Mouse (Mus musculus): ENCODE measurements around the gene Stx19. TPM values are rescaled to one million over a fixed set of nuclear protein-coding genes. Genes with fewer than 3 reads are reported as not detected.

Gene Stx19
- polyA plus RNA-seq, 1 experiment, result not detected

DNA sequence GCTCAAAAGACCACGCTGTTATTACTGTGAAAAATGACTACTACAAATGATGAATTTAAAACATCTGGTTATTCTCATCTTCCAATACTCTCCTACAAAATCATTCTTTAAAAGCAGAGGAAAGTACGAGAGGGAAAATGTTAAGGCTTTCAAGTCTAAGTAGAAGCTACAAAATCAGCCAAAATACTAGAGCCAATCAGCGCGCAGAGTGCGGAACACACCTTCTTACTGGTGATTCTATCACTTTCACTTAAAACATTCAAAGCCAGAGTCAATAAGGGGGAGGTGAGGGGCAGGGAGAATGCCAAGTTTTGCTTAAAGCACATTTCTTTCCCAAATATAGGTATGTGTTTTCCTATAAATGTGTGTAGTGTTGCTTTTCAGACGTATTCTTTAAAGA, 30.9 kb downstream of the Stx19 start:
- Histone ChIP-seq H3K4me3 (ENCODE audit: insufficient read depth, low read length) (peak overlapping the region; percentile 96; the same call in 1 of the 2 replicates), H3K27ac (ENCODE audit: insufficient read depth, low read length) (no peak overlapping the region), H3K4me1 (ENCODE audit: control insufficient read depth, insufficient read depth, low read length) (no peaks in the 10 kb centered on the region)
- TF ChIP-seq CTCF (IDR thresholded peaks at IDR 0.05; ENCODE audit: extremely low read depth, insufficient read depth, low read length) (no peak), POLR2A (IDR thresholded peaks at IDR 0.05; ENCODE audit: extremely low read depth, insufficient read depth, low read length) (no peak)

DNA sequence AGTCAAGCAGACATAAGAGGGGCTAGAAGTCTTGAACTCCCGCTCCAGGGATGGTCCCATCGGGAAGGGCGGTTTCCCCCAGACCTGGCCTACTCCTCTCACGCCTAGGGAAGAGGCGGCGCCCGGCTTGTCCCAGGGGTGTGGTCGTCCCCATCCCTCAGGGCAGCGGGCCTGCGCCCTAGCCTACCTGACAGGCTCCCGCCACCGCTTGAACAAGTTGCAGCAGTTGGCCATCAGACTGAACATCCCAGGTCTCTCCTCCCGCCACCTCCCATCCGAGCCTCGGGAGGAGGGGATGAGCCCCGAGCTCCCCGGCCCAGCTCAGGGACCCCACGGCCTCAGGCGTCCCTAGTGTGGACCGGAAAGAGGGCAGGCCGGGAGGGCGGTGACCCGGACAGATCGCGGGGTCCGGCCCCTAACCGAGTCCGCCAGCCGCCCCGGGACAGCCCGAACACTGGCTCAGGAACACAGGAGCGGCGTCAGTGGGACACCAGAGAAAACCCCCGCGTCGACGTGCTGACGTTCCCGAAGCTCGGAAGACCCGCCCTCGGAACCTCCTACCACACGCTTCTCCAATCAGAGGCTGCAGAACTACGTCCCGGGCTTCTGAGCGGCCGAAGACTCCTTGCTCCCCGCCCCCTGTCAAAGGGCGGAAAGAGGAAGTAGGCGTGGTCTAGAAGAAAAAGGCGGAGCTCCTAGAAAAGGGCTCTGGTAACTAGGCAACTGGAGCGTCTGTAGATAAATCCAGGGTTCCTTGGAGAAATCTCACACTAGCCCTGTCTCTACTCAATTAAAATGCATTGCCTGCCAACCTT, 32.2 kb downstream of the Stx19 start, which contains the start of gene Arl13b:
Gene Arl13b (minus strand): TSS at position 543 of the 815 bp plus-strand sequence.
- TF ChIP-seq POLR2A (IDR thresholded peaks at IDR 0.05; ENCODE audit: extremely low read depth, insufficient read depth, low read length), result peak; percentile 76; the same call in 1 of the 2 replicates
- no peak for TF ChIP-seq CTCF (IDR thresholded peaks at IDR 0.05; ENCODE audit: extremely low read depth, insufficient read depth, low read length)
- no peaks in the 10 kb centered on the region for H3K4me1 ChIP-seq (ENCODE audit: control insufficient read depth, insufficient read depth, low read length)
- no peak within 1 kb of the TSS; the same call in 1 of the 2 replicates for H3K27ac ChIP-seq (ENCODE audit: insufficient read depth, low read length)
- peak within 1 kb of the TSS; percentile 96 for H3K4me3 ChIP-seq (ENCODE audit: insufficient read depth, low read length)

DNA sequence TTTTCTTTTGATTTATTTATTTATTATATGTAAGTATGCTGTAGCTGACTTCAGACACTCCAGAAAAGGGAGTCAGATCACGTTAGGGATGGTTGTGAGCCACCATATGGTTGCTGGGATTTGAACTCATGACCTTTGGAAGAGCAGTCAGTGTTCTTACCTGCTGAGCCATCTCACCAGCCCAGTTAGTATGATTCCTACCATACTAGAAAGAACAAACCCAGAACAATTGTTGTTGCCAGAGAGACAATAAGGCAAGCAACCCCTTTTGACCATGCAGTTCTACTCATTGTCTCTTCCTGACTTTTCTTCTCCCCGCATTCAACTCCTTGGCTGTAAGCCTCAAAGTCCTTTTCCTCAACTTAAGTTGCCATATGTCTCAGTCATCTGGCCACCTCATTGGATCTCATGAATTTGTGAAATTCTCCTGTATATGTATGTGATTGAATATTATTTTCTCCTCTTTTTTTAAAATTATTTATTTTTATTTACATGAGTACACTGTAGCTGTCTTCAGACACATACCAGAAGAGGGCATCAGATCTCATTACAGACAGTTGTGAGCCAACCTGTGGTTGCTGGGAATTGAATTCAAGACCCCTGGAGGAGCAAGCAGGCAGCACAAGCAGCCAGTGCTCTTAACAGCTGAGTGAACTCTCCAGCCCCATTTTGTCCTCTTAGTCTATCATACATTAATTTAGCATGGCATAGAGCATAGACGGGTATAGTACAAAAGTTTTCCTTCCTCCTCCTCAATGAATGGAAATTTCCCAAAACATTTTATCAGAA, 38.2 kb downstream of the Stx19 start:
- H3K4me1 ChIP-seq (ENCODE audit: control insufficient read depth, insufficient read depth, low read length), result peaks cover 1% of the 10 kb centered on the region; the same call in 1 of the 2 replicates
- H3K27ac ChIP-seq (ENCODE audit: insufficient read depth, low read length), result no peak overlapping the region
- no peak overlapping the region; the same call in 1 of the 2 replicates for H3K4me3 ChIP-seq (ENCODE audit: insufficient read depth, low read length)
- no peak for TF ChIP-seq CTCF (IDR thresholded peaks at IDR 0.05; ENCODE audit: extremely low read depth, insufficient read depth, low read length)
- TF ChIP-seq POLR2A (IDR thresholded peaks at IDR 0.05; ENCODE audit: extremely low read depth, insufficient read depth, low read length), result no peak

DNA sequence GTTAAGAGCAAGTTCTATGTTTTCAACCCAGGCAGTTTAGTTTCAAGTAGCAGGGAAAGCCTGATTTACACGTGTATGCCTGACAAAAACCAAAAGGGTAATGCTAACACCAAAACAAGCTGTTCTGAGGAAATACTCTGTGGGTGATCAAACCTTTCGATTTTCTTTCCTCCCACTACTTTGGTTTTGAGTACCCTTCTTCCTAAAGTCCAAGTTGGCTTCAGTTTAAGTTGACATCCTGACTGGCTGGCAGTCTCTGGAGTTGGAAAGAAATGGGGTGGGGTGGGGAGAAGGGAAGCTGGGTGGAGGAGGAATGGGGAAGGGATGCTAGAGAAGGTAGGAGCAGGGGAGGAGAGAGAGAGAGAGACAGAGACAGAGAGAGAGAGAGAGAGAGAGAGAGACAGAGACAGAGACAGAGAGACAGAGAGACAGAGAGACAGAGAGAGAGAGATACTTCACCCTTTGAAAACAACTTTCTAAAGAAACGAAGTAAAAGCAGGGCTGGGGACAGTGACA, 39.2 kb downstream of the Stx19 start:
- TF ChIP-seq CTCF (IDR thresholded peaks at IDR 0.05; ENCODE audit: extremely low read depth, insufficient read depth, low read length), result no peak
- no peak for TF ChIP-seq POLR2A (IDR thresholded peaks at IDR 0.05; ENCODE audit: extremely low read depth, insufficient read depth, low read length)
- no peak overlapping the region for H3K27ac ChIP-seq (ENCODE audit: insufficient read depth, low read length)
- H3K4me3 ChIP-seq (ENCODE audit: insufficient read depth, low read length), result peak overlapping the region; percentile 51; the same call in 1 of the 2 replicates
- peaks cover 1% of the 10 kb centered on the region; the same call in 1 of the 2 replicates for H3K4me1 ChIP-seq (ENCODE audit: control insufficient read depth, insufficient read depth, low read length)

DNA sequence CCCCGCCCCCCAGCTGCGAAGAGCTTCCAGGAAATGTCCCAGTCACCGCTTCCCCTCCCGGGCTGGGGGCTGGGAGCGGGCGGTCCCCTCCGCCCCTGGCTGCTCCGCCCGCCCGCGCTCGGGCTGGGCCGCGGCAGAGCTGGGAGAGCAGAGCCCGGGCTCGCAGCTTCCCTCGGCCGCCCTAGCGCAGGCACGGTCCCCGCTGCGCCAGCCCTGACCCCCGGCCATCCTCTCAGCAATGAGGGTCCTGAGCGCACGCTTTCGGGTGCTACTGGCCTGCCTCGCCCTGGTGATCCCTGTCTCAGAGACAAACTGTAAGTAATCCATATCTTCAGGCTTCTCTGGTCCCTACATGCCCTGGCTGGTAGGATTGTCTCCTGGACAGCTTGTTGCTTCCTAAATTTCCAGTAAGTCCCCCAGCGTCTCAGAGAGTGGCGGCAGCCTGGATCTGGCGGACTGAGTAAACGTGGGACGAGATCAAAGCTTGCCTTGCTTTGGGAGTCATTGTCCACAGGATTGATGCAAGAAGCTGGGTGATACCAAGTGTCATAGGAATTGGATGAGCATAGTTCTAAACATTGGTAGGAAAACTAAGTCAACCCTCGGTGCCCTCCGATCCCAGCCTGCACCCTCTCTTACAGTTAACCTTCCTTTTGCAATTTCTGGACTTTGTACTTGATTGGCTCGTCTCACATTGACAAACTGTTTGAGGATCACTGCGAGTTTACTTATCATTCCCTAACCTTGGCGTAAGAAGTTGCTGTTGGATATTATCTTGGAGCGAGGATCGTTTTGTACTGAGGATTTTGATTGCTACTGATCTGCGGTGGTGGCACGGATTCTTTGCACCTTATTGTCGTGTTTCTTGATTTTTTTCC, 40.0 kb downstream of the Stx19 start, which contains the start of gene Pros1:
Gene Pros1 (plus strand): TSS at position 117 of the 878 bp plus-strand sequence.
- H3K27ac ChIP-seq (ENCODE audit: insufficient read depth, low read length), result peak within 1 kb of the TSS; percentile 2; the same call in 1 of the 2 replicates
- no peak for TF ChIP-seq CTCF (IDR thresholded peaks at IDR 0.05; ENCODE audit: extremely low read depth, insufficient read depth, low read length)
- TF ChIP-seq POLR2A (IDR thresholded peaks at IDR 0.05; ENCODE audit: extremely low read depth, insufficient read depth, low read length), result no peak

DNA sequence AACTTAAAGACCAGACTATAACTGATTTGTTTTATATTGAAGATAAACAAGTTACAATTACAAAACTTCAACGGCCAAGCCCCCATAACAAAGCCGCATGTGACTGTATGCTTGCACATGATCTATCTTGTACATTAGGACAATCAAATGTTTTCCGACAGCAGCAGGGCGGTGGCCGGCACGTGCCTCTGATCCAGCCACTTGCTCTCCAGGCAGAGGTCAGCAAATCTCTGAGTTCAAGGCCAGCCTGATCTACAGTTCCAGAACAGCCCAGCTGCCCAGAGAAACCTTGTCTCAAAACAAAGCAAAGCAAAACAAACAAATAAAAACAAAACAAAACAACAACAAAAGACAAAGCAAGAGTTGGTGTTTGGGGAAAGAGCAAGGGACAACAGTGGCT, 40.9 kb downstream of the Stx19 start:
- no peak for TF ChIP-seq POLR2A (IDR thresholded peaks at IDR 0.05; ENCODE audit: extremely low read depth, insufficient read depth, low read length)
- no peak for TF ChIP-seq CTCF (IDR thresholded peaks at IDR 0.05; ENCODE audit: extremely low read depth, insufficient read depth, low read length)
- H3K27ac ChIP-seq (ENCODE audit: insufficient read depth, low read length), result no peak overlapping the region

More for the DNA sequence above, 40.0 kb downstream of the Stx19 start, which contains the start of gene Pros1:
- H3K4me1 ChIP-seq (ENCODE audit: control insufficient read depth, insufficient read depth, low read length), result peaks cover 1% of the 10 kb centered on the region; the same call in 1 of the 2 replicates
- peak within 1 kb of the TSS; percentile 51 for H3K4me3 ChIP-seq (ENCODE audit: insufficient read depth, low read length)

DNA sequence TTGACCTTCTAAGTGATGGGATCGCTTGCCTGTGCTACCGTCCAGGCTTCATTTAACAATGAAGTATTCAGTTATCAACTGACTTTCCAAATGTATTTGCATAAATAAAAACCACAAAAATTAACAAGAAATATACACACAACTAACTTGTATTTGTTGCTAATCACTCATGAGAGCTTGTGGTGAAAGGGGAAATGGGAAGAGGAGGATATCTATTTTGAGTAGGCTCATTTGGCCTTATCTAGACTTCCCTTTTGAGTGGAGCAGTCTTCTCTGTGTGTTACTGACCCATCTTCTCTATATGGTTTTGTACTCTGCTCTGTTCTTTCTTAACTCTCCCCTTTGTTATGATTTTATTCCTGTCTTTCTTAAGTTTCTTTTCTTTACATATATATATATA, 41.8 kb downstream of the Stx19 start:
- peaks cover 1% of the 10 kb centered on the region; the same call in 1 of the 2 replicates for H3K4me1 ChIP-seq (ENCODE audit: control insufficient read depth, insufficient read depth, low read length)
- H3K4me3 ChIP-seq (ENCODE audit: insufficient read depth, low read length), result no peak overlapping the region
- TF ChIP-seq POLR2A (IDR thresholded peaks at IDR 0.05; ENCODE audit: extremely low read depth, insufficient read depth, low read length), result no peak
- TF ChIP-seq CTCF (IDR thresholded peaks at IDR 0.05; ENCODE audit: extremely low read depth, insufficient read depth, low read length), result no peak

More for the DNA sequence above, 40.9 kb downstream of the Stx19 start:
- Histone ChIP-seq H3K4me1 (ENCODE audit: control insufficient read depth, insufficient read depth, low read length) (peaks cover 1% of the 10 kb centered on the region; the same call in 1 of the 2 replicates), H3K4me3 (ENCODE audit: insufficient read depth, low read length) (no peak overlapping the region)

DNA sequence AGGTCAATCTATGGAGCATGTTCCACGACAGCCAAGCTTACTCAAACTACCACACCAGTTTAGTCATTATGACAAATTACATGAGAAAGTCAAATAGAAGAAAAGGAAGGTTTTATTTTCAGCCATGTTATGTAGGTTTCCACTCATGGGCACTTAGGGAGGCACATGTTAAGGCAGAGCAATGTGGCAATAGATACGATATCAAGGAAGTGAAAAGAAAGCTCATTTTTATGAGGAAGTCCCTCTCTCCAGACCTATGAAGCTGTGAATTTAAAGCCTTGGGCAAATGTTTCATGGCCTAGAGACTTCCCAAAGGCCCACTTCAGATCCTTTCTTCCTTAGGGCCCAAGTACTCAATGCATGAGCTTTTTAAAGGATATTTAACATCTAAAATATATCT, 43.0 kb downstream of the Stx19 start:
- H3K4me1 ChIP-seq (ENCODE audit: control insufficient read depth, insufficient read depth, low read length), result peaks cover 1% of the 10 kb centered on the region; the same call in 1 of the 2 replicates
- no peak overlapping the region for H3K4me3 ChIP-seq (ENCODE audit: insufficient read depth, low read length)
- TF ChIP-seq POLR2A (IDR thresholded peaks at IDR 0.05; ENCODE audit: extremely low read depth, insufficient read depth, low read length), result no peak
- TF ChIP-seq CTCF (IDR thresholded peaks at IDR 0.05; ENCODE audit: extremely low read depth, insufficient read depth, low read length), result no peak
- H3K27ac ChIP-seq (ENCODE audit: insufficient read depth, low read length), result no peak overlapping the region

More for the DNA sequence above, 41.8 kb downstream of the Stx19 start:
- H3K27ac ChIP-seq (ENCODE audit: insufficient read depth, low read length), result no peak overlapping the region
